Mouse (Mus musculus): Measurements from ENCODE around the gene 2810459M11Rik.
"Not testable (repeated sequence)": the region's sequence is repeated elsewhere in the genome, so short reads cannot be mapped to it uniquely, and the experiment has no call there.

The 2810459M11Rik gene

DNA sequence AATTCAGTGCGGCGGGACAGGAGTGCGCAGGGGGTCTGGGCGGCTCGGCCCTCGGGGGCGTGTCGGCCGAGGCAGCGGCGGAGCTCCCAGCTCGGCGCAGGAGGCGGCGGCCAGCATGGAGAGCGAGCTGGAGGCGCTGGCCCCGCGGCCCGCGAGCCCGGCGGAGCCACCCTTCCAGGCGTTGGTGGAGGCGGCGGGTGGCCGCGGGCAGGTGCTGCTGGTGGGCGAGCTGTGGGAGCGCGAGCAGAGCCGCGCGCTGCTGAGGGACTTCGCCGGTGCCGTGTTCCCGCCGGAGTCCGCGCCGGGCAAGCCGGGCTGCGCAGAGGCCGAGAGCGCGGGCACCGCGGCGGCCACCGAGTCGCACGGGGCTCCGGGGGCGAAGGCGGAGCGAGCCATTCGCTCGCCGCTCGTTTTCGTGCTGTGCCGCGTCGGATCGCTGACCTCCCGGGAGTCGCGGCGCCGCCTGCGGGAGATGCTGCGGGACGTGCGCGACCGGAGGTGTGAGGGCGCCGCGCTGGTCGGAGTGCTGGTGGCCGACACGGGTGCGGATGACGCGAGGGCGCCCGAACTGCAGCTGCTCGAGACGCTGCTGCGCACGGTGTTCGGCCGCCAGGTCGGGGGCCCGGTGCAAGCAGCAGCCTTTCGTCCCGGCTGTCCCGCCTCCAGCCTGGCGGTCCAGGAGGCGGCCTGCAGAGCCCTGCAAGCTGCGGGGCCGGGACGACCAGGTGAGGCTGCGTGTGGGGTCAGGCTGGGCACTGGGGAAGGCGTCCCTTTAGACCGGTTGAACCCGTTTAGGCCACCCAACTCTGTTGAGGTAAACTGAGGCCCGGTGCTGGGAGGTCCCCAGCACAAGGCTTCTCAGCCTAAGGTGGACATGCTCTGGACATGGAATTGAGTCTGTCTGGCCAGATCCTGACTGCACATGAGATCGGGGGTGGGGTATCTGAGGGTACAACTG, at the start of gene 2810459M11Rik:
Gene 2810459M11Rik, plus strand, starts transcription at position 16 of the 958 bp plus-strand sequence.
- DNase-seq (ENCODE audit: low read depth) = peak; percentile 10

- no peak for DNase-seq (ENCODE audit: low read depth)
Measured at GRCm38 (mm10) chr1:85997221-85997620, 48.4 kb upstream of the 2810459M11Rik start.

DNA sequence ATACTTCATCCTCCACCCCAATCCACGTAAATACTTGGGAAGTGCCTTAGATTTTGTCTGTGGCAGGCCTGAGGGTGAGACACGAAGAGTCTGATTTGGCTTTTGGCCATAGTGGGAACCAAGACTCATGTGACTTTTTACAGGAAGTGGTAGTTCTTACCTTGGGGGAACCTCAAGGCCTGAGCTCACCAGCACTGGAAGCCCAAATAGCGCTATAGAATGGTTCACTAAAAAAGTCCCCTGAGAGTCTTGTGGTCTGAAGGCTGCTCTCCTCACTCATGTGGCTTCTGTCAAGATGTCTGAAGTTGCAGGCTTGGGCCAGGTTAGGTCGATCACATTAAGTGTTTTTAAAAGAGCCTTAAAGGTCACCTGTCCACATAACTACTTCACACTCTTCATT, 47.7 kb upstream of the 2810459M11Rik start:
- DNase-seq (ENCODE audit: low read depth) = peak; percentile 60

DNA sequence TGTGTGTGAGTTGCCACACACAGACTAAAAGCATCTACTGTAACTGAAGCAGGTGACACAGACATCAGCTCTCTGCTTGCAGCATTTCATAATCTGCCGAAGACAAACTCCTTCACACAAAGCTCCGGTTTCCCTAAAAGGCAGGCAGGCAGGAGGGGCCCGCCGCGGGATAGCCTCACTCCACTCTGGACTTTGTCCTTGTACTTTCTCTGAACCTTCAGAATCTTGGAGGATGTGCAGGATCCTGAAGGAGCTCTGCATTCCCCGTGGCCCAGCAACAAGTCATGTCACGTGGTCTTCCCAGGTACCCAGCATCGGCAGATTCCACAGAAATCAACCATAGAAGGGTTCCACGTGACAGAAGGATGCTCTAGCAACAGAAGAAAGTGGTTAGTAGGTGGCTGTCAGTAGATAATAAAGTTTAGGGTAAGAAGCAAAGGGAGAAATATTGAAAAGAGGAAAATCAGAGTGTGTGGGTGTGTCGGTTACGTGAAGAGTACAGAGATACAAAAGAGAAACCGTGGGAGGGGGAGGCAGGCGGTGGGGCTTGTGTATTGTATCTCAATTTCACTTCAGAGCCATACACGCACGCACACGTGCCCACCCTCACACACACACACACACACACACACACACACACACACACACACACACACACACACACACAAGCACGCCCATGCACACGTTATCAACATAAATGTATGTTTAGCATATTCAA, 45.7 kb upstream of the 2810459M11Rik start:
- peak; percentile 28 for DNase-seq (ENCODE audit: low read depth)

DNA sequence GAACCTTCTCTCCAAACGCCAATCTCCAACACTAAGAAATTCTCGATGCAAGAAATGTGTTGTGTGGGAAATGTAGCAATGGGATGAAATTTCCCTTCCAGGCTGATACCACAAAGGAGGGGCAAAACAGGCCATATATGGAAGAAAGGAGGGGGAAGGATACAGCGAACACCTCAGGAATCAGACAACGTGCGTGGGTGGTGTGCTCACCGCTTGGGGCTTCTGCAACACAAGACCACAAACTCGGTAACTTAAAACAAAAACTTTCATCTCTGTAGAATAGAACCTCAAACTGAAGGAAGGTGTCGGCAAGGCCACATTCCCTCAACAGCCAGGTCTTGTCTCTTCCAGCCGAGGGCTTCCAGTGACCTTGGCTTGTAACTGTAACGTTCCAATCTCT, 40.1 kb upstream of the 2810459M11Rik start:
- DNase-seq (ENCODE audit: low read depth) = peak; percentile 55

- DNase-seq (ENCODE audit: low read depth) = no peak
Measured at GRCm38 (mm10) chr1:86006040-86006439, 39.6 kb upstream of the 2810459M11Rik start.

DNA sequence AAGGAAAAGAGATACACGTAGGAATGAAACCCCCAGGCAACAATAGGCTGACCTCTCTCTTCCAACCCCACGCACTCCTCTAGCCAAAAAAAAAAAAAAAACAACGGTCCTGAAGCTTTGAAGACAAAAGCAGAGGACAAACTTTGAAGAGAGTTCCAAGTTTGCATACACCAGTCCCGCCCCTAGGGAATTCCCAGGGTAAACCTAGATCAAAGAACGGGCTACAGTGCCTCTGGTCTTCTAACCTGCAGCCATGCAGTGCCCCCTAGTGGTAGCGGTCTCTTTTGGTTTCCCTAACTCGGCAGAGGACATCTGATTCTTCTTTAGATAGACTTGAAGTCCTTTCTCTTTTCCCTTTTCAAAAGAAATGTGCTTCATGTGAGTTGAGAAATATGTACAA, 37.9 kb upstream of the 2810459M11Rik start:
- DNase-seq (ENCODE audit: low read depth) = peak; percentile 91

GRCm38 (mm10) chr1:86015758-86016157, 29.9 kb upstream of the 2810459M11Rik start:
- not testable (repeated sequence) for DNase-seq (ENCODE audit: low read depth)

- no peak for DNase-seq (ENCODE audit: low read depth)
Measured at GRCm38 (mm10) chr1:86016516-86016915, 29.1 kb upstream of the 2810459M11Rik start, which contains the start of gene Spata3. Spata3 (plus strand) TSS chr1:86016816.

GRCm38 (mm10) chr1:86018235-86019055, 27.2 kb upstream of the 2810459M11Rik start:
- DNase-seq (ENCODE audit: low read depth) = peak; percentile 60

DNA sequence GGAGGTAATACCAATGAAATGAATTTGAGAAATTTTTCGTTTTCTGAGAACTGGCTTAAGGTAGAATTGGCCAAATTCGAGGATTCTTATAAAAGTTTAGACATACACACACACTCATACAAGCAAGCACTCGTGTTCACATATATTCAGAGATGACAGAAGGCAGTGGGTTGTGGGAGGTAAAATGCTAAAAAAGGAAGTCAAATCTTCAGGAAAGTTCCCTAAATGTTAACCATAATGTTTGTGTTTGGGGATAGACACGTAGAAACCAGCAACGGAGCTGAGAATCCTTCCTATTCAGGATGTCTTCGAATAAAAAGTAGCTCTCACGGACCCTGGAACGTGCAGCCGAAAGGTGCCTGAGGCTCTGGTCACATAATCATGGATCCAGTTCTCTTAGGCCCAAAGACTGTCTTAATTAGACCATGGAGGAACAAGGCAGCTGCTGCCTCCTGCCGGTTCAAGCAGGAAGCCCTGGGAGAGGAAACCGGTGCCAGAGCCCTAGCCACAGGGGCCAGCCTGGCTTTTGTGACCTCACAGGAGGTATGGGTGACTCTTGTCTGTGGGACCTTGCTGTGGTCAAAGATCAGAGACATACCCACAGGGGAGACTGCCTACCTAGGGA, 24.2 kb upstream of the 2810459M11Rik start:
- DNase-seq (ENCODE audit: low read depth) = peak; percentile 32

- no peak for DNase-seq (ENCODE audit: low read depth)
Measured at GRCm38 (mm10) chr1:86032273-86032987, 13.2 kb upstream of the 2810459M11Rik start.

DNA sequence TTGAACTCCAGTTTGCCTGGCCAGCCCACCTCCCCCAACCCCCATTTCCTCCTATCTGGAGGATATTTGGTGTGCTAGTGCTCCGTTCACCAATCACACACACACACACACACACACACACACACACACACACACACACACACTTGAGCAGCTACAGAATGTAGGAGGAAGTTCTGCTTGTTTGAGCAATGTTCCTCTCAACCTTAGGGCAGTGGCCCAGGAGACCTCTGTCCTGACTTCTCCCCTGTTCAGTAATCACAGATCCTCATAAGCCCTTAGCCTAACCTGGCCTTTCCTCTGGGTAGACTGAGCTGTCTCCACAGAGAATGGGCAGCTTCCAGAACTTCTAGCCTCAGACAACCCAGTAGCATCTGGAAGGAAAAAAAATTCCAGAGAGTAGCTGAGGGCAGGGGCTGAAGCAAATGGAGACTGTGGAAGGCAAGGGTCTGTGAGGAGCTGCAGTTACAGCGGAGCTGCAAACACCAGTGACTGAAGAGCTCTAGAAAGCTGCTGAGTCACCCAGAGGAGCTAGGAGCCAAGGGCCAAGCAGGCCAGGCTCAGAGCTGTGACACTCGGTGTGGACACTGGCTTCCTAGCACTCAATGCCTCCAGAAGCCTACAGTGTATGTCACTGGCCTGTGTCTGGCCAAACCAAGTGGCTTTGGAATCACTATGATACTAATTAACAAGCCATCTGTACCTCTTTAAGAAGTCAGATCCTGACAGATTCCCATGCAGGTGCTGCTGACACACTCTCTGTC, 7.3 kb upstream of the 2810459M11Rik start:
- DNase-seq (ENCODE audit: low read depth) = no peak

DNA sequence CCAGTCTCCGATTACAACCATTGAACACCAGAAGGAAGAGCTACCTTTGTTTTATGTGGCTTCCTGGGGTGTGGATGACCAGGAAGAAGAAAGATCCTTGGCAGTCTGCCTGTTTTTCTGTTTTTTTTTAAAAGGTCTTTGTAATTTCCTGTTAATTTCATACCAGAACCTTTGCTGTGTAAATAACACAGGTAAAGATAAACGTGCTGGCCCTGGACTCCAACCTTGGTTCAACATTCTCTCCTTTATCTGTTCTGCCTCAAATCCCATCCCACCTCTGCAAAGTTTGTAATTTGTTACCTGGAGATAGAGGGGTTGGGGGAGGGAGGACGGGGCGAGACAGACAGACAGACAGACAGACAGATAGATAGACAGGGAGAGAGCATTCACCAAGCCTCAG, 5.5 kb upstream of the 2810459M11Rik start:
- no peak for DNase-seq (ENCODE audit: low read depth)

- no peak for DNase-seq (ENCODE audit: low read depth)
Measured at GRCm38 (mm10) chr1:86040817-86041216, 4.8 kb upstream of the 2810459M11Rik start.

DNA sequence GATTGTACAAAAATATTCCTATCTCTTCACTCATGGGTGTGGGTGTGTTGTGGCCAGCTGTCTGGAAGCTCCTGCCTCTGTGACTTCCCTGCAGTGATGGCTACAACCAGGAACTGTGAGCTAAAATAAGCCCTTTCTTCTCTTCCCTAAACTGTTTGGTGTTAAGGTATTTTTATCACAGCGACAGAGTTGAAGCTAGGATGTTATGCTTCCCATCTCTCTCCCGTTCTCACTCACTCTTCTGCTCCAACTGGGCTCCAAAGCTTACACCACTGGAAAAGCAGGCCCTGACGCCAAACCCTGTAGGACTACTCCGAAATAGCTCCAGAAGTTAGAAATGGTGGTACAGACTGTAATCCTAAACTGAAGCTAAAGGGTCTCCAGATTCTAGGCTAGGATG, 607 bp upstream of the 2810459M11Rik start:
- no peak for DNase-seq (ENCODE audit: low read depth)

GRCm38 (mm10) chr1:86046833-86047563, 1.3 kb downstream of the 2810459M11Rik start:
- DNase-seq (ENCODE audit: low read depth) = no peak

- DNase-seq (ENCODE audit: low read depth) = peak; percentile 25
Measured at GRCm38 (mm10) chr1:86048231-86048630, 2.6 kb downstream of the 2810459M11Rik start.

DNA sequence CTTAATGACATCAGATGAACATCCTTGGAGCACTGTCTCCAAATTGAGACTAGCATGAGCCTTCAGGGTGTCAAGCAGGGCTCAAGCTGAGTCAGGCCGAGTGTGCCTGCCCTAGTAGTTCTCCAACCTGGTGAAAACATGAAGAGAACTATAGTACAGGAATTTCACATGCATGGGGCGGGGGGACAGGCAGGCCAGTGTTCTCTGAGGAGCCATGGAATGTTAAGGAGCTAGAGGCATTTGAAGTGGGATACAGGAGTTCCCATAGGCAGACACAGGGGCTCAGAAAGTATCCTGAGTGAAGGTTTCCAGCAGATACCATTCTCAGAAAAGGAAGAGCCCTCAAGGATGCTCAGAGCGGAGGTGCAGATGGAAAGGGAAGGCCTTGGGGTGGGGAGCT, 3.1 kb downstream of the 2810459M11Rik start:
- DNase-seq (ENCODE audit: low read depth) = no peak
